Mouse (Mus musculus) NIH3T3 (cell line): ENCODE measurements around the gene Ier2.
A peak's percentile ranks its signal among the peaks of the same experiment; 100 is the strongest.

Experiments used
- DNase-seq: peaks from one replicate; pipeline ENCODE4 v3.0.0-alpha.2; 2012; ENCODE audit warnings: low read depth

The Ier2 gene

GRCm38 (mm10) chr8:84661961-84662571 lies 586 bp downstream of the Ier2 start:
- DNase-seq: no peak

GRCm38 (mm10) chr8:84661458-84661871 lies 1.2 kb downstream of the Ier2 start:
- DNase-seq: peak; percentile 91

- DNase-seq: peak; percentile 62
These were observed 1.7 kb downstream of the Ier2 start for GRCm38 (mm10) chr8:84660819-84661457.

DNA sequence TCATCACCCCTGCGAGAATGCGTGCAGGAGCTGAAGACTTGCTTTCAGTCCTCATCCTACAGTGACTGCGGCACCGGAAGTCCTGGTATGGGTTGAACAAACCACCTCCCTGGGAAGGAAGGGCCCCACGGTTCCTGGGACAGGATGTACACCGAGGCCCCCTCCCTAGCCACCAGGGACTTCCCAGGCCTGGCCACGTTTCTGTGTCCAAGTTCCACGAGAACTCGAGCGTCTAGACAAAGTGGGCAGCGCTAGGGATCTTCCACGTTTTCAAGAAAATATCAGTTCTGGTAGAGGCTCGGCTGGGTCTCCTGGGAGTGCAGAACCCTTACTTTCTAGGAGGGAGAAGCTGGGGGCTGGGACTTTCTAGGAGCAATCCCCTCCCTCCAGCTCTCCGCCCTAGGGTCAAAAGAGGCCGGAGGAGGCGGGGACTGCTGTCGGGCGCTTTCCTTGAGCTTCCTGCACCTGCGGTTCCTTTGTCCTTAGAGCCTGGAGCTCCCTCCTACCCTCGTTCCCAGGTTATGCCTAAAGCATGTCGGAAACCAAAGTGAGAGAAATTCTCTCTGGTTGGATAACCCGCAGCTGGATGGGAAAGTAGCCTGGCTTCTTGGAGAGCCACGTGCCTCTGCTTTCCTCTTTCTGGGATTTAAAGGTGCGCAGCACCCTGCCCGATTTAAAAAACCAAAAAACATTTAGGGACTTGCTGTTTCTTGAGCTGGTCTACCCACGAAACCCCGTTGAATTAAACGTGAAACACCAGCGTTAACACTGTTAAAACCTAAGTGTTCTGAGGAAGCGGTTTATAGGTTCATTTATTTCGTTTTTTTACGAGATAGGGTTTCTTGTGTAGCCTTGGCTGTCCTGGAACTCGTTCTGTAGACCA lies 2.5 kb downstream of the Ier2 start:
- DNase-seq: peak; percentile 37

DNA sequence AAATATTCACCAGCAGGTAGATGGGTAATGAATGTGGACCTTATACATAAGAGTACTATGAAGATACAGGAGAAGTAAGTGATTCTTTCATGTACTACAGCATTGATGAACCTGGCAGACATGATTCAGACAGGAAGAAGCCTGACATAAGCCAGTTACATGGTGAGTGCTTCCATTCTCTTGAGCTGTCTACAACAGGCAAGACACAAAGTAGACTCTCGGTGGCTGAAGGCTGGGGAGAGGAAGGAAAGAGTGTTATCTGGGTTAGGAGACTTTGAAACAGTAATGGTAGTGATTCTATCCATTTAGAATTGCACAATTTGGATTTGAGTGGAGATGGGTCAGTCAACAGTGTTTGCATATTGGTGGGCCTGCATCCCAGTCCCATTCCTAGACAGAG lies 3.7 kb downstream of the Ier2 start:
- DNase-seq: no peak

GRCm38 (mm10) chr8:84657680-84658079 lies 5.0 kb downstream of the Ier2 start:
- DNase-seq: no peak

GRCm38 (mm10) chr8:84657203-84657602 lies 5.4 kb downstream of the Ier2 start:
- no peak for DNase-seq

- DNase-seq: peak; percentile 88
These were observed 6.0 kb downstream of the Ier2 start for GRCm38 (mm10) chr8:84656641-84657126.

GRCm38 (mm10) chr8:84656191-84656525 lies 6.5 kb downstream of the Ier2 start:
- no peak for DNase-seq

DNA sequence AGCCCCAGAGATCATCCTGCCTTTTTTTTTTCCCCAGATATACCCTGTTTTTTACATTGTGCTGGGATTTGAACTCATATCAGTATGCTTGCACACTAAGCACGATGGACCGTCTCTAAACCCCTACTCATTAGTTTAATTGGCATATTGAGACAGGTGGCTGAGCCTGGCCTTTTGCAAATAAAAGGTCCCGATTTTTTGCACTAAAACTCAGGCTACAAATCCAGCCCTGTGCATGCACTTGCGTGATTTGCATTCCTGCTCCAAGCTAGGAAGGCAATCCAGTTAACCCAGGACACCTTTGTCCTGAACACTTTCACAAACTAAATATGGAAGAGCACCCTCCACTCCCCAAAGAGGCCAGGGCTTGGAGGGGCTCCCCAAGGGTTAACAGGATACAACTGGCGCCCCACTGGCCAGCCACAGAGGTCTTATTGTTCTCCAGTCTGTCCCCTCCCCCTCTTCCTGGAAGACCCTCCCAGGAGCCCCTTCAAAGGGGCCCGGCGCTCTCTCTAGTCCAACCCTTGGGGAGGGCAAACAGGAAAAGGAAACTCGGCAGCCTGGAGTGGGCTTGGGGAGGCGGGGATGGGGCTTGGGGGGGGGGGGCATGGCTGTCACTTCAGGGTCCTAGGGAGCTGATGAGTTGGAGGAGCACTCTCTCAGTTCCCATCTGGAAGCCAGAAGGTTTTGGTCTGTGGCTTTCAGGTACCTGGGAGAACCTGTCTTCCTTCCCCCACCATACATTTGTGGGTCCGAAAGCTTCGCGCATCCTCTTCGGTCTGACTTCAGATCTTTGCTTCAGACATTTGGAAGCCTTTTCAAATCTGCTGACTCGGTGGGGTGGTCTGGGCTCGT lies 7.1 kb downstream of the Ier2 start:
- DNase-seq: no peak

GRCm38 (mm10) chr8:84654597-84654996 lies 8.1 kb downstream of the Ier2 start:
- no peak for DNase-seq

DNA sequence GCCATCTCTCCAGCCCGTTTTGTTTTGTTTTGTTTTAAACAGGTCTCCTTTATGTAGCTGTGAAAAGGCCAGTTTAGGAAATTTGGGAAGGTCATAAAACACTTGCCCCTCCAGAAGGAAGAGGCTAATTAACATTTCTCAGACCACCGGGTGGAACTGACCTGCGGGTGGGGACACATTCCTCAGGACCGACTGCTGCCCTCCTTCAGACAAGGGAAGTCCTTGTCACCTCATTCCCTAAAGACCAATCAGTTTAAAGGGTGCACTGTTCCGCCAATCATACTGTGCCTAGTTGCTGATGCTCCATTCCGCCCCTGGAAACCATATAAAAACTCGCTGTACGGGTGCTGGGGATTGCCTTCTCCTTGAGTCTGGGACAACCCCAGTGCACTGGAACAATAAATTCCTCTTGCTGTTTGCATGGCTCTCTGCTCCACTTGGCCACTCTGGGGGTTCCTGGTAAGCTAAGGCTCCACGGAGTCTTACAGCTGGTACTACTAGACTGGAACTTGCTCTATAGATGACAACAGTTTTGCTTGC lies 9.5 kb downstream of the Ier2 start:
- DNase-seq: no peak

DNA sequence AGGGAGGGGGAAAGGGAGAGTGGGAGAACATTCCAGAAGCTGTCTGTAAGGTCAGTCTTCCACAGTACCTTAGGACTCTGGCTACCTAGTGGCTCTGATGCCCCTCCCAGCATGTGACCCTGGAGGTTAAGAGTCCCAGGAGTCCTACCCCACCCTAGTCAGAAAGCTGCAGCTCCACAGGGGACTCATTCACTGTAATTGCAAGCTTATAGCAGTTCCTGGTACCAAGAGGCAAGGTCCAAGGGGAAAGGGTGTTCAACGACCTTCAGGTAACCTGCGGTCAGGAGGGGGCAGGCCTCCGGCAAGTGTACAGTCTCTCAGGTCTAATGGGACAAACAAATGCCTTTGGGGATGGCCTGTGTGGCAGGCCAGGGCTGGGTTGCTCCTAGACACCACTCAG lies 12.4 kb downstream of the Ier2 start:
- DNase-seq: no peak

DNA sequence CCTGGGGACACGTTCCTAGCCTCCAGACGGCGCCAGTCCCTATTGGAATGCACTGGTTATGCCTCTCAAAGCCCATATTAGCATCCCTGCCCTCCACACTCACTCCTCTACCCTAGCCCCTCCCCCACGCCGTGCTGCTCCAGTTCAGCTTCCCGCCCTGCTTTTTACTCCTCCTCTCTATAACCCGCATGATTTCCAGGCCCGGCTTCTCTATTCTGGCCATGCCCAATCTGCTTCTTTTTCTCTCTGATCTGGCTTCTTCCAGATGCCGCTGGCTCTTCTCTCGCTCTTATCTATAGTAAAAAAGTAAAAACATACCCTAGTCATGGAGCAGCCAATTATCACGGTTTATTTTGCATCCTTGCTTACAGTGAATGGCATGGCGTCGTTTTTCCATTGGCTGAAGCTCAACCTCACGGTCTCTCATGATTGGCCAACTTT lies 15.2 kb downstream of the Ier2 start:
- no peak for DNase-seq

- DNase-seq: peak; percentile 38
These were observed 15.9 kb downstream of the Ier2 start for GRCm38 (mm10) chr8:84646800-84647199.

DNA sequence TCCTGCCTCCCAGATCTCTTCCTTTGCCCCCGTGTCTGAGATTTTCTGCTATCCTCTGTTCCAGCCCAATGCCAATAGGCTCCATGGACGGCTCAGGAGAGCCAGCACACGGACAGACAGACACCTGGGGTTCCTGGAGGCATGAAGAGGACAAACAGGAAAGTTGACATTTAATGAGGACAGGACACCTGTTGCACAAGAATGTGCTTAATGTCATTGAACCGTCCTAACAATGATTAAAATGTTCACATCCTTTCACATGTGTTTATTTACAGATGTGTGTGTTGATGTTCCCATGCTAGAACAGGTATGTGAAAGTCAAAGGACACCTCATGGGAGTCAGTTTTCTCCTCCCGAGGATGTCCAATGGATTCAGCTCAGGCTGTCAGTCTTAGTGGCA lies 19.6 kb downstream of the Ier2 start:
- no peak for DNase-seq

- DNase-seq: peak; percentile 38
These were observed 20.9 kb downstream of the Ier2 start for GRCm38 (mm10) chr8:84641578-84642361.

DNA sequence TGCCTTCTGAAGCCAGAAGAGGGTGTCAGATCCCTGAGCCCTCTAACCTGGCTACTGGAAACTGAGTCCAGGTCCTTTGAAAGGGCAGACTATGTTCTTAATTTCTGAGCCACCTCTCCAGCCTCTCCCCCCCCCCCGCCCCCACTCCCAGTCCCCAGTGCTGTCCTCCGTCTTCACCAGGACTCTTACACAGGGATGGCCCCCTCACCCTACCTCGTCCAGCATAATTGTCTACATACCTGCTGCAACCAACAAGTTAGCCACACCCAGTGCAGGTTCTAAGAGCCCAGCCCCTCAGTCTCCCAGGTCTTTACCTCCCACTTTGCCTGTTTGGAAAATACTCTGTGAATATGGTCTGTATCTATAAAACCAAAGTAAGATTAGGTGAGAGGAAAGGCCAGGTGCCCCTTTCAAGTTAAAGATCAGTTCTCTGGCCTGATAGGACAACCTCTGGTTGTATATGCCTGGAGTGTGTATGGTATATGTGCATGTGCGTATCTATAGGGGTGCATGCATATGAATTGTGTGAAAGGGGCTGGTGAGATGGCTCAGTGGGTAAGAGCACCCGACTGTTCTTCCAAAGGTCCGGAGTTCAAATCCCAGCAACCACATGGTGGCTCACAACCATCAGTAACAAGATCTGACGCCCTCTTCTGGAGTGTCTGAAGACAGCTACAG lies 21.9 kb downstream of the Ier2 start:
- no peak for DNase-seq

GRCm38 (mm10) chr8:84640010-84640588 lies 22.6 kb downstream of the Ier2 start:
- no peak for DNase-seq
